Mouse (Mus musculus) stomach, embryonic 15.5 days (tissue): Measurements from ENCODE around the gene Zfp511. TPM values are rescaled to one million over a fixed set of nuclear protein-coding genes. Genes with fewer than 3 reads are reported as not detected.

Experiments used
- ATAC-seq: fragments of 200-750 bp; cut with Nextera tagmentation; 2 replicates; pipeline ENCODE4 v1.8.0; 2017; ENCODE audit warnings: low read depth, moderate number of reproducible peaks, moderate TSS enrichment; ENCODE audit not compliant: insufficient read depth, low FRiP score
- H3K27ac ChIP-seq: fragments of 300-500 bp; sonication (generic); 2 replicates; pipeline ENCODE4 v1.5.1; 2015; ENCODE audit warnings: mild to moderate bottlenecking, inconsistent platforms
- H3K27me3 ChIP-seq: fragments of 300-500 bp; sonication (generic); replicated peaks from 2 replicates; pipeline ENCODE4 v1.6.1; 2015; ENCODE audit warnings: inconsistent platforms
- H3K36me3 ChIP-seq: fragments of 300-500 bp; sonication (generic); 2 replicates; pipeline ENCODE4 v1.6.1; 2015; ENCODE audit warnings: inconsistent platforms
- H3K4me1 ChIP-seq: fragments of 300-500 bp; sonication (generic); 2 replicates; pipeline ENCODE4 v1.6.1; 2015; ENCODE audit warnings: inconsistent platforms
- H3K4me2 ChIP-seq: fragments of 300-500 bp; sonication (generic); 2 replicates; pipeline ENCODE4 v1.6.1; 2015; ENCODE audit warnings: mild to moderate bottlenecking, inconsistent platforms
- H3K4me3 ChIP-seq: fragments of 300-500 bp; sonication (generic); replicated peaks from 2 replicates; pipeline ENCODE4 v1.5.1; 2015; ENCODE audit warnings: inconsistent platforms
- H3K9ac ChIP-seq: fragments of 300-500 bp; sonication (generic); 2 replicates; pipeline ENCODE4 v1.6.1; 2015; ENCODE audit warnings: inconsistent platforms
- H3K9me3 ChIP-seq: fragments of 300-500 bp; sonication (generic); 2 replicates; pipeline ENCODE4 v1.6.1; 2016; ENCODE audit warnings: inconsistent platforms
- WGBS: fragments of 180-500 bp; shearing (Covaris S2); methylation state at CpG from one replicate; pipeline ENCODE4 v1.1.7; 2015; 5-methylcytosine and 5-hydroxymethylcytosine counted together
- polyA plus RNA-seq: library from polyadenylated mRNA; unstranded; fragments of >200 nt; fragmentation: Nextera tagmentation; extraction: Ambion mirVana; gene quantifications from 2 replicates; pipeline ENCODE4 v1.2.1, GENCODE M21; 2015

Gene Zfp511
- polyA plus RNA-seq, 1 experiment from 2014 or later, result 34.8 TPM

DNA sequence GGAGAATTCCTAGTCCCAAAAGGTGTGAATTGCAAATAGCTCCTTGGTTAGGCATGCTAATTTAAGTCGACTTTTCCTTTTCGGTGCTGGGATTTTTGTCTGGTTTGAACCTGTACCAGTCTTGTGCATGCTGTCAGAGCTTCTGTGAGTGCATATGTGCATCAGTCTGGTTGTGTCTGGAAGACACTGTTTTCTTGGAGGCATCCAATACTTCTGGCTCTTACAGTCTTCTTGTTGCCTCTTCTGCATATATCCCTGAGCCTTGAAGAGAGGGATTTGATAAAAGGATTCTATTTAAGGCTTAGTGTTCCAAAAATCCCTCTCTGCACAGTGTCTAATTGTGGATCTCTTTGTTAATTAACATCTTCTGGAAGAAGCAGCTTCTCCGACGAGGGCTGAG lies 17.9 kb downstream of the Zfp511 start:
- Histone ChIP-seq H3K36me3 (no peaks in the 10 kb centered on the region), H3K4me1 (peaks cover 9% of the 10 kb centered on the region), H3K27me3 (peaks cover 78% of the 10 kb centered on the region), H3K4me2 (no peak overlapping the region), H3K9ac (no peak overlapping the region), H3K4me3 (no peak overlapping the region), H3K9me3 (no peaks in the 10 kb centered on the region), H3K27ac (no peak overlapping the region)
- no peak for ATAC-seq
- WGBS, result 69% methylated on average over 4 of the region's 4 CpGs

DNA sequence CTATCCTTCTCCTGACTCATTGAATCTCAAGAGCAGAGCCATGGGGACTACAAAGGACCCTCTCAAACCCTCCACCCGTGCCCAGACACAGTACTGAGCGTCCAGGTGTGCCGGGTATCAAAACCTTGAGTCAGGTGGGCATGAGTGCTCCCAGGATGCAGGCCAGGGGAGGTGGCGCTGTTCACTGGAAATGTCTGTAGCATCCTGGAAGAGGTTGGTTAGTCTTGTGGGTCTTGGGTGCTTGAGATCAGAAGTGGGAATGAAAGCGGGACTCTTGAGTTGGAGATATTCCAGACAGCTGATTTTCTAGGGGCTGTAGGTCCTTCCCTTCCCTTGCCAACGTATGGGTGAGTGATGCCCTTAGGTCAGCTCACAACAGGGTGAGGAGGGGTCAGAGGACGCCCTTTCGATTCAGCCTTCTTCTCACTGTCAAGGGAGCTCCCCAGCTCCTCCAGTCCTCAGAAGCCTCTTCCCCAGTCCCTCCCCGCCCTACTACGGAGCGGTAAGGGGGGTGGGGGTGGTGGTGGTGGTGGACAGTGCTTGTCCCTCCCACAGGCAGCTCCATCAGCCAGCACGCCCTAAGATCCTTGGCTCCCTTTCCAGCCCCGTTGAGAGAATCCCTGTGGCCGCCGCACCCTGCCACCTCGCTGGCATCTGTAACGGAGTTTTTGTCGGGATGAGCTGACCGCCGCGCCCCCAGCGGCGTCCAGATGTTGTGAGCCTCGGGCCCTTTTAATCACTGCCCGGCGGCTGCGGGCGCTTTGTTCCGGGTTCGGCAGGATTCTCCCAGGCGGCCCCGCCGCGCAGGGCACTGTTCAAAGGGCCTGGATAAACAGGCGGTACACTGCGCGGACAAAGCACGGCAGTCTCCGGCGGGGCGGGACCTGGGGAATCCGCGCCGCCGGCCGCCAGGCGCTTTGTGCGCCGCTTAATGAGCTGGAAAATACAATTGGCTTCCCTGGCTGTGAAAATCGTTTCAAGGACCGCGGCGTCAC lies 21.5 kb downstream of the Zfp511 start:
- Histone ChIP-seq H3K4me3 (peak overlapping the region; percentile 41), H3K9ac (no peak overlapping the region), H3K9me3 (no peaks in the 10 kb centered on the region), H3K36me3 (no peaks in the 10 kb centered on the region), H3K4me2 (peak overlapping the region; percentile 80), H3K27me3 (peaks cover 78% of the 10 kb centered on the region), H3K27ac (no peak overlapping the region), H3K4me1 (peaks cover 12% of the 10 kb centered on the region)
- peak; percentile 53; the same call in 1 of the 2 replicates for ATAC-seq
- WGBS, result 4% methylated on average over 53 of the region's 53 CpGs

DNA sequence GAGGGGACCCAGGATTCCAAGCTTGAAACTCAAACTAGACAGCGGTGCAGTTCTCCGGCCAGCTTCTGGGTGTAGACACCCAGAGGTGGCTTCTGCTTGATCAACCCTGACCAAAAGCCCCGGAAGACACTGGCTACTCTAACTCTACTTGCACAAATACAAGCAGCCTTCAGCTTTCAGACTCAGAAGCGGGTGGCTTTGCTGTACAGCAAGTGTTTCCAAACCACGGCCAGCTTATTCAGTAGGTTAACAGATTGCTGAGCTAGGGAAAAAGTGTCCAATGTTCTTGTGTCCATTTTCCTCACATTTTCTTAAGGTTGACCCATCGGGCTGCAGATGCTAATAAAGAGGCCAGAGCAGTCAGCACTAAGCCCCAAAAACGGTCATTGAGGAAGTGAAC lies 22.3 kb downstream of the Zfp511 start:
- H3K4me1 ChIP-seq, result peaks cover 12% of the 10 kb centered on the region
- H3K36me3 ChIP-seq, result no peaks in the 10 kb centered on the region
- no peak for ATAC-seq
- peak overlapping the region; percentile 41 for H3K4me3 ChIP-seq
- H3K27me3 ChIP-seq, result peaks cover 75% of the 10 kb centered on the region
- H3K9ac ChIP-seq, result no peak overlapping the region
- 34% methylated on average over 7 of the region's 7 CpGs for WGBS
- H3K4me2 ChIP-seq, result peak overlapping the region; percentile 80
- H3K27ac ChIP-seq, result no peak overlapping the region
- no peaks in the 10 kb centered on the region for H3K9me3 ChIP-seq

DNA sequence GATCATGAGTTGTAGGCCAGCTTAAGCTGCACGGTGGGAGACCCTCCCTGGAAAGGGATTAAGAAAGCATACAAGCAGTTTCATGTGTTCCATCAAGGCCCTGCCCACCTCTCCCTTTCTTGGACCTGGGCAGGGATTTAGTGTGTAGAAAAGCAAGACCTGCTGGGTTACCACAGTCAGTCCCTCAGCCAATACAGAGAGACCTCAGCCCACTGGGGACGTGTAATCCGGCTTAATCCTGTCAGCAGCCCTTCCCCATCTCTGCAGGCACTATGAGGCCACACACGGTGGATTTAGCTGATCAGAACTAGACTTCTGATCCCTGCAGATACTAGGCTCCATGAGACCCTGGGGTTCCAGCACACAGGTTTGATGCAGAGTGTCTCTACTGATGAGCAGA lies 23.4 kb downstream of the Zfp511 start:
- Histone ChIP-seq H3K9ac (no peak overlapping the region), H3K27me3 (peaks cover 84% of the 10 kb centered on the region), H3K4me3 (no peak overlapping the region), H3K9me3 (no peaks in the 10 kb centered on the region), H3K36me3 (no peaks in the 10 kb centered on the region), H3K4me2 (no peak overlapping the region), H3K4me1 (peaks cover 12% of the 10 kb centered on the region), H3K27ac (no peak overlapping the region)
- WGBS, result 47% methylated on average over 4 of the region's 4 CpGs
- ATAC-seq, result no peak

DNA sequence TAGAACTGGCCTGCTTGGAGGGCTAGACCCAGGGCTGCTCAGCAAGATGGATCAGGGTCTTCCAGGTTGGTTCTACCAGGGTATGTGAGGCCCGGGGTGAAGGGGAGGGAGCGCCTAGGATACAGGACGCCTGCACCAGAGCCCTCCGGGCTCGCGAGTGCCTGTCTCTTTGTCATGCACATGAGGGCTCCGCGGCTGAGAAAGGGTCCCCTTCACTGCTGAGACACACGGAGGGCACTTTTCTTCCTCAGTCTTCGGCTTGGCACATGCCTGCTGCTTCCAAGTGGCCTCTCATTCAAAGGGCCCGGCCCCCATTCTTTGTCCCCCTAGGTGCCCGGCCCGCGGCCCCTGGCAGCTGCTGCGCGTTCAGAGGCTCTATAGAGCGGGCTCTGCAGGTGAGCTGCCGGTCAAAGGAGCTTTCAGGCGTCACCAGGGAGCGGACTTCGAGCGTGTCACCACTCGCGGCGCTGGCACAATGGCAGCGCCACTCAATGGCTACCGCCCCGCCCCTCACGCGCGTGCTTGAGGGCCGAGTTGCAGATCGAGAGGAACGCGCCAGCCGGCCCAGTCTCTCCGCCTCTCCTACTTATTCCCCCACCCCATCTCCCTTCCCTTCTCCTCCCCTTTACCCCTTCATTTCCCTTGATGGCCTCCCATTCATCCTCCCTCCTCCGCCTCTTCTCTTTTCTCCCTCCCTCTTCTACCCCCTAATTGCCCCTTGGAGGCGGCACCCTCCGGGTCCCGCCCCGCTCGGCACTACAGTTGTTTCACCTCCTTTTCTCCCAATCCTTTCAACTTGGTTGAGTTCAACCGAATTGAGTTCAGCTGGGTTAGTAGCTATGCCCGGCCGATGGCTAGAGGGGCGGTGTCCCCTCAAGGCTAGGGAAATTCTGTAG lies 25.0 kb downstream of the Zfp511 start:
- Histone ChIP-seq H3K9me3 (no peaks in the 10 kb centered on the region), H3K4me2 (peak overlapping the region; percentile 83), H3K27me3 (peaks cover 81% of the 10 kb centered on the region), H3K9ac (no peak overlapping the region), H3K27ac (0 out of 2 replicates have a peak overlapping the region, but pooled peaks have one; percentile 40), H3K4me1 (peaks cover 12% of the 10 kb centered on the region), H3K4me3 (peak overlapping the region; percentile 41), H3K36me3 (no peaks in the 10 kb centered on the region)
- WGBS, result under 1% methylated on average over 46 of the region's 47 CpGs
- ATAC-seq, result no peak; the same call in 1 of the 2 replicates

DNA sequence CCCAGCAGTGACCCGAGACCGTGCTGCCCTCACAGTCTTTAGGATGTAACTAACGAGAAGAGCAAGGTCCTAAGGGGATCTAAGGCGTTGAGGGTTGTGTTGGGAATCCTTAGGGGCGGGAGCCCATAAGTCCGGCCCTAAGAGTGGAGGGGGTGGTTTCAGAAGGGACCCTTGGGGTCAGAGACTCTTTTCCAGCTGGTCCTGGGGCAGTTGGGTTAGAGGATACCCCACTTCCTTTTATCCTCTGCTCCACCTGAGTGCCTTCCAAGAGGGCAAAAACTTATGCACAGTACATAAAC lies 25.6 kb downstream of the Zfp511 start:
- peaks cover 76% of the 10 kb centered on the region for H3K27me3 ChIP-seq
- H3K4me1 ChIP-seq, result peaks cover 12% of the 10 kb centered on the region
- no peak; the same call in 1 of the 2 replicates for ATAC-seq
- H3K9ac ChIP-seq, result no peak overlapping the region
- H3K4me2 ChIP-seq, result peak overlapping the region; percentile 83
- H3K36me3 ChIP-seq, result no peaks in the 10 kb centered on the region
- peak overlapping the region; percentile 41 for H3K4me3 ChIP-seq
- WGBS, result 1% methylated on average over 6 of the region's 6 CpGs
- no peaks in the 10 kb centered on the region for H3K9me3 ChIP-seq
- no peak overlapping the region for H3K27ac ChIP-seq

DNA sequence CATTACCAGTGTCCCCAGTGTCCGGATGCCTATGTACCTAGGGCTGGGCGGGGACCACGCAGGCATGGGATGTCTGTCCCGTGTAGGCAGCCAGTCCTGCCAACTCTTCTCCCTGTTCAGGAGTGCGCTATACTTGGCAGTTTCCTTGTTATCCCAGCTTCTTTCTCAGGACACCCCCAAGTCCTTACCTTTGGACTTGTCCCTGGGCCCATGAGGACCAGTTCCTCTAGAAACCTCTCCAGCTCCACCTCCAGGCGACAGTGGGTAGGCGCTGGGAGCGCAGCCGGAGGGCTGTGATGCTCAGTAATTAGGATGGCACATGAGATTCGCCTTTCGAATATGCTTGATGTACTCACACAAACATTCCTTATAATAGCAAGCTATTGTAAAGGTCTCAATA lies 26.1 kb downstream of the Zfp511 start:
- Histone ChIP-seq H3K4me2 (no peak overlapping the region), H3K36me3 (no peaks in the 10 kb centered on the region), H3K27ac (no peak overlapping the region), H3K9me3 (no peaks in the 10 kb centered on the region), H3K4me3 (no peak overlapping the region), H3K27me3 (peaks cover 70% of the 10 kb centered on the region), H3K4me1 (peaks cover 12% of the 10 kb centered on the region), H3K9ac (no peak overlapping the region)
- WGBS, result 16% methylated on average over 11 of the region's 11 CpGs
- ATAC-seq, result peak; percentile 11; the same call in 1 of the 2 replicates

DNA sequence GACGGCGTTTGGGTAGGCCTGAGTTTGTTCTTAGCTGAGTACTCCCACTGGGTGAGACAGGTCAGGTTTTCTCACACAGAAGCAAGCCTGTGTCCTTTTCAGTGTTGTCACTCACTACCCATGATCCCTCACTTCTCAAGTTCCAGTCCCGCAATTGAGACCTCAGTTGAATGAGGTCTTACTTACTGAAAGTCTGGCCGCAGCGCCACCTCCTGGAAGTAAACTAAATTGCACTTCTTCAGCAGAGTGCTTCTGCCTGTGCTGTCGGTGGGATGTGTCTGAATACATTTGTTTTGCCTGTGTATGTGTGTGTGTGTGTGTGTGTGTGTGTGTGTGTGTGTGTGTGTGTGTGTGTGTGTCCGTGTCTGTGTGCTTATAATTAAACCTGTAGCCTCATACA lies 26.9 kb downstream of the Zfp511 start:
- 17% methylated on average over 7 of the region's 7 CpGs for WGBS
- Histone ChIP-seq H3K27ac (no peak overlapping the region), H3K4me1 (peaks cover 12% of the 10 kb centered on the region), H3K4me2 (no peak overlapping the region), H3K27me3 (peaks cover 63% of the 10 kb centered on the region), H3K9me3 (no peaks in the 10 kb centered on the region), H3K4me3 (no peak overlapping the region), H3K9ac (no peak overlapping the region), H3K36me3 (no peaks in the 10 kb centered on the region)
- ATAC-seq, result no peak

DNA sequence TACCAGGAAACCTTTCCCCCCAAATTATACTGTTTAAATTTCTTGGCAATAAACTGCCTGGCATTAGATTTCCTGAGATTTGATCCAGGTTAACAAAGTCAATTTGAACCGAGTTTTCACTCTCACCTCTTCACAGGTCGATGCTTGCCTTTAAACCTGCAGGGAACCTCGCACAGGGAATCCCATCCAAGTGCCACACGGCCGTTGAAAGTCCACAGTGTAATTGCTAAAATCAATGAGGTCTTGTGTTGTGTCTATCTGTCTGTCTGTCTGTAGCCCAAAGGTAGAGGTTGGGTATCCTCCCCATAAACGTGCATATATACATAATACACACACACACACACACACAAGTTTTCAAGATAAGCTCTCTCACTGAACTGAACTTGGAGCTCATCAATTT lies 31.2 kb downstream of the Zfp511 start:
- Histone ChIP-seq H3K4me1 (no peaks in the 10 kb centered on the region), H3K9me3 (no peaks in the 10 kb centered on the region), H3K36me3 (no peaks in the 10 kb centered on the region), H3K4me2 (no peak overlapping the region), H3K4me3 (no peak overlapping the region), H3K9ac (no peak overlapping the region), H3K27ac (no peak overlapping the region), H3K27me3 (peaks cover 26% of the 10 kb centered on the region)
- no peak for ATAC-seq
- 49% methylated on average over 6 of the region's 6 CpGs for WGBS

DNA sequence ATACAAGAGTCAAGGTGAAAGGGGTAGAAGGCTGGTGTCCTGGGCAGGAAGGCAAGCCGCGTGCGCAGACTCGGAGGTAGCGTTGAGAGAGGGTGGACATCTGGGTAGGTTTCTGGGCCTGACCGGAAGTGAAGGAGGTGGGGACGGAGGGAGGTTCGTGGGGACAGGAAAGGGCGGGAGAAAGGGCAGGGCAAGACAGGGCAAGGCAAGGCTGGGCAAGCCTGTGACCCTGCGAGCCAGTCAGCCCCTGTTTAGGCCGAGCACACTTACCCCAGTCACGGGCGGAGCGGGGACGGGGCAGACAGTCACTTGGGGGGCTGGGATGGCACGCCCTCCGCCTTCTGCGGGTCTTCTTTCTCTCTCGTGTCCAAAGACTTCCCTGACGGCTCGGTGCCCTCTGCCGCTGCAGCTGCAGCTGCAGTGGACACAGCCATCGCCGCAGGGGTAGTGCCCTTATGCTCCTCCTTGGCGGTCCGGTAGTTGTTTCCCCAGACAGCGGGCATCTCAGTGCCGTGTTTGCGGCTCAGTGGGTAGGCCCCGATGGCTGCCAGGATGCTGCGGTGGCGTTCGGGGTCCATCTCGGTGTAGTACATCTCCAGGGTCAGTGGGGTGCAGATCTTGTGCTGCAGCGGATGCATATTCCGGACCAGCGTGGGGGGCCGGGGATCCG lies 34.0 kb downstream of the Zfp511 start:
- H3K4me1 ChIP-seq, result no peaks in the 10 kb centered on the region
- no peaks in the 10 kb centered on the region for H3K9me3 ChIP-seq
- H3K27ac ChIP-seq, result no peak overlapping the region
- H3K4me3 ChIP-seq, result peak overlapping the region; percentile 26
- 31% methylated on average over 39 of the region's 39 CpGs for WGBS
- H3K27me3 ChIP-seq, result peaks cover 8% of the 10 kb centered on the region
- peak overlapping the region; percentile 53 for H3K4me2 ChIP-seq
- no peaks in the 10 kb centered on the region for H3K36me3 ChIP-seq
- no peak for ATAC-seq
- no peak overlapping the region for H3K9ac ChIP-seq

DNA sequence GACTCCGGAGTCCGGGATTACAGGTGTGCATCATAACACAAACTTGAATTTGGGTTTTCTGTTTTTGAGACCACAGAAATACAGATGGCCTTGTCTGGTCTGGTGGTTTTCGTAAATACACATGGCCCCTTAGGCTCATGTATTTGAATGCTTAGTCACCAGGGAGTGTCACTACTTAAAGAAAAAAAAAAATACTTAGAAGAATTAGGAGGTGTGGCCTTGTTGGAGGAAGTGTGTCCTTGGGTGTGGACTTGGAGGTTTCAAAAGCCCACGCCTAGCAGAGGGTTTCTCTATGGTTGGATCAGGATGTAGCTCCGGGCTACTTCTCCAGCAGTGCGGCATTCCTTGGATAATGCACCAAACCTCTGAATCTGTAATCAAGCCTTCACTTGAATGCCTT lies 41.5 kb downstream of the Zfp511 start:
- Histone ChIP-seq H3K36me3 (no peaks in the 10 kb centered on the region), H3K9me3 (no peaks in the 10 kb centered on the region), H3K4me3 (no peak overlapping the region), H3K4me2 (no peak overlapping the region), H3K9ac (no peak overlapping the region), H3K4me1 (0 out of 2 replicates have a peak, but pooled peaks cover 15% of the 10 kb centered on the region), H3K27me3 (peaks cover 32% of the 10 kb centered on the region), H3K27ac (no peak overlapping the region)
- ATAC-seq, result no peak
- WGBS, result 66% methylated on average over 6 of the region's 6 CpGs
